Mouse (Mus musculus): ENCODE results near the gene Dhx29.
A peak's percentile ranks its signal among the peaks of the same experiment; 100 is the strongest.
"Not testable (repeated sequence)": the region's sequence is repeated elsewhere in the genome, so short reads cannot be mapped to it uniquely, and the experiment has no call there.

Gene Dhx29

DNA sequence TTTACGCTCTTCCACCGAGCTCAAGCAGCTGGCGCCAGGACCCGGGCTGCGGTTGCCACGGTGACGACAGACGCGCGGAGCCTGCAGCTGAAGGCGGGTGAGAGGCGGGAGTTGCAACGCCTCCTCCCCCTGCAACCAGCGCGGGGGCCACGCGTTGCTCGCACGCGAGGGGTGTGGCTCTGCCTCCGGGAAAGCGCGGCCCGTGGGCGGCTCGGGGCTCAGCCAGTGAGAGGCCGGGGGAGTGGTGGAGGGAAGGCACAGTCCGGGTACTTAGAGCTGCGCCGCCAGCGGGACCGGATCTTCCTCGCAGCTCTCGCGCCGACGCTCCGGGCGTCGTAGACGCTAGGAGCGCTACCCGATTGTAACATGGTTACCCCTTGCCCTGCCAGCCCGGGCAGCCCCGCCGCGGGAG lies 60.3 kb downstream of the Dhx29 start, which contains the start of gene Ccno:
Gene Ccno (plus strand): TSS at position 271 of the 412 bp plus-strand sequence.
- DNase-seq (ENCODE audit: low spot score in 2 of 2) = peak; percentile 87 to 96

GRCm38 (mm10) chr13:112987991-112988390 lies 60.7 kb downstream of the Dhx29 start:
- no peak for DNase-seq (ENCODE audit: low spot score in 2 of 2)

DNA sequence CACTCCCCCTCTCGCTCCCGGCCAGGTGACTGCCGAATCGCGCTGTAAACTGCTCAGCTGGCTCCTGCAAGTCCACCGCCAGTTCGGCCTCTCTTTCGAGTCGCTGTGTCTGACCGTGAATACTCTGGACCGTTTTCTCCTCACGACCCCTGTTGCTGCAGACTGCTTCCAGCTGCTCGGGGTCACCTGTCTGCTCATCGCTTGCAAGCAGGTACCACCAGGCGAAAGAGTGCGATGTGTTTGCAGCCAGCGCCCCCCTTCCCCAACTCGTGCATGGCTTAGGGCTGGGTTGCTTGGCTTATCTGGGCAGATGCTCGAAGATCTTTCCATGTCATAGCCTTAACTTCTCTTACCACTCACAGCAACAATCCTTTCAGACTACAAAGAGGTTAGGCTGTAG lies 61.6 kb downstream of the Dhx29 start:
- no peak for DNase-seq (ENCODE audit: low spot score in 2 of 2)

DNA sequence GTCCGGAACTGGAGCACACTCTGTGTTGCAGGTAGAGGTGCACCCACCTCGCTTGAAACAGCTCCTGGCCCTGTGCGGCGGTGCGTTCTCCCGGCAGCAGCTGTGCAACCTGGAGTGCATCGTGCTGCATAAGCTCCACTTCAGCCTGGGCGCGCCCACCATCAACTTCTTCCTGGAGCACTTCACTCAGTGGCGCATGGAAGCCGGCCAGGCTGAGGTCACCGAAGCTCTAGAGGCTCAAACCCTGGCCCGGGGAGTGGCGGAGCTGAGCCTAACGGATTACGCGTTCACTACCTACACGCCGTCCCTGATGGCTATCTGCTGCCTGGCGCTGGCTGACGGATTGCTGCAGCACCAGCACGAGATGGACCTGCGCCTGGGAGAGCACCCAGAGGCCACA lies 62.3 kb downstream of the Dhx29 start:
- DNase-seq (ENCODE audit: low spot score in 2 of 2) = no peak

DNA sequence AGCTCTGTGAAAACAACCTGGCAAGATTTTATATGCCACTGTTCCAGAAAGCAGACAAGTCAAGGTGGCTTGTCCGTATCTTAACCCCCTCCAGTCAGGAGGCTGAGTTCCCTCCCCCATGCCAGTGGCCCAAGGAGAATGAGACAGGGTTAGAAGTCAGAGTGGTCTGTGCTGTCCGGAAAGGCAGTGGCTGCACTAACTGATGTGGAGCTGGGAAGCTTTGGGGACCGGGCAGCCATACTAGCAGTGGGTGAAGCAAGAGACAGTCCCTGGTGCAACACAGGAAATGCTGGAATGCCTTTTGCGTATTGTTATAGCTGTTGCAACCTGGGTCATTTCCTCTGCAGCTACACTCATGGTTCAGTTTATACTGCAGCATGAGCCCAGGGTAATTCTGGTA lies 63.1 kb downstream of the Dhx29 start:
- no peak for DNase-seq (ENCODE audit: low spot score in 2 of 2)

DNA sequence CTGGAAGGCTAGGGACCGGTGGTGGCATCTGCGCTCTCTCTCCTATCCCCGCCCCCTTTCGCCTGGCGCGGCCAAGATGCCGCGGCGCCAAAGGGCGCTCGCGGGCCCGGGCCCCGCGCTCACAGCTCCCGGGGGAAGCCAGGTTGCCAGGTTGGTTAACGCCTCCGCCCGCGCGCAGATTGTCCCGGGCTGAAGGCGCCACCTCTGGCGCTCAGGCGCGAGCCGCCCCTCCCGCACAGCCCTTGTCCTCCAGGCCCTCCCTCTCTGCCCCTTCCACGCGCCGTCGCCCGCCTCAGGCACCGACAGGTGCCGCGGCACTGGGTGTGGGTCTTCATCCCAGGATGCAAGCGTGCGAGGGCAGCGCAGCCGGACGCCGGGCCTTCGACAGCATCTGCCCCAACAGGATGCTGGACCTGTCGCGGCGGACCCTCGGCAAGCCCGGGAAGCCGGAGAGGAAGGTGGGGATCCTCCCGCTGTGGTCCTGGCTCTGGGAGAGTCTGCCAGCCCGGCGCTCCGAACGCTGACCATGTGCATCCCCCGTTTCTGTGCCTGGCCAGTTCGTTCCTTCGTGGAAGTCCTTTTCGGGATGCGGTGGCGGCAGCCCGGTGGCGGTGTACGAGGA lies 66.4 kb downstream of the Dhx29 start, which contains the start of gene Mcidas:
Gene Mcidas (plus strand): TSS at position 315 of the 622 bp plus-strand sequence.
- no peak for DNase-seq (ENCODE audit: low spot score in 2 of 2)

DNA sequence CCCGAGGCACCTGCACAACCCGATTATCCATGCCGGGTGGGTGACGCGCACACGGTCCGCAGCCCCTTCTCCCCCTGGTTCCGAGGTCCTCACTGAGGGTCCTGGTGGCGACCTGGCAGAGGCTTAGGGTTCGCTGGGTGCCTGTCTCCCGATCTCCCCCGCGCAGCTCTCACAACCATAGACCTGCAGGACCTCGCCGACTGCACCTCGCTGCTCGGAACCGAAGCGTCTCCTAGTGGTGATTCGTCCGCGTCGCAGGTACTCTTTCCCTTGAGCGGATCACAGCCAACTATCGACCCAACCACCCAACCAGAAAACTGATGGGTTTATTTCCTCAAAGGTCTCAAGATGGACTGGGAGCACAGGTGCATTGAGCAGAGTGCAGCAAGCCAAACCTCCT lies 66.9 kb downstream of the Dhx29 start:
- DNase-seq (ENCODE audit: low spot score in 2 of 2) = peak; percentile 52 to 65

GRCm38 (mm10) chr13:112996407-112996806 lies 69.2 kb downstream of the Dhx29 start:
- DNase-seq (ENCODE audit: low spot score in 2 of 2) = no peak

DNA sequence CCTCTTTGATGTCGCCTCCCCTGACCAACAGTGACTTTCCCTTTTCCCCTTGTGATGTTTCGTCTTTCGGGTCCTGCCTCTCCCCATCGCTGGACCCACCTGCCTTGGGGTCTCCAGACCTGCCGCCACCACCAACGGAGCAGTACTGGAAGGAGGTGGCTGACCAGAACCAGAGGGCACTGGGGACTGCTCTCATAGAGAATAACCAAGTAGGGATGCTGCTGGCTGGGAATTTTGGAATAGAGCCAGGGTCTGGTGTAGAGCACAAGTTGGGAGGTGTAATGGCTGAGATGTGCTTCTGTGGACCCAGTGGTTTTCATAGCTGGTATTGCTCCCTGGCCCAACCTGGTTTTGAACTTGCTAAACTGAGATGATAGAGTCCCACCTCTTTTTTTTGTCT lies 70.1 kb downstream of the Dhx29 start:
- DNase-seq (ENCODE audit: low spot score in 2 of 2) = no peak

DNA sequence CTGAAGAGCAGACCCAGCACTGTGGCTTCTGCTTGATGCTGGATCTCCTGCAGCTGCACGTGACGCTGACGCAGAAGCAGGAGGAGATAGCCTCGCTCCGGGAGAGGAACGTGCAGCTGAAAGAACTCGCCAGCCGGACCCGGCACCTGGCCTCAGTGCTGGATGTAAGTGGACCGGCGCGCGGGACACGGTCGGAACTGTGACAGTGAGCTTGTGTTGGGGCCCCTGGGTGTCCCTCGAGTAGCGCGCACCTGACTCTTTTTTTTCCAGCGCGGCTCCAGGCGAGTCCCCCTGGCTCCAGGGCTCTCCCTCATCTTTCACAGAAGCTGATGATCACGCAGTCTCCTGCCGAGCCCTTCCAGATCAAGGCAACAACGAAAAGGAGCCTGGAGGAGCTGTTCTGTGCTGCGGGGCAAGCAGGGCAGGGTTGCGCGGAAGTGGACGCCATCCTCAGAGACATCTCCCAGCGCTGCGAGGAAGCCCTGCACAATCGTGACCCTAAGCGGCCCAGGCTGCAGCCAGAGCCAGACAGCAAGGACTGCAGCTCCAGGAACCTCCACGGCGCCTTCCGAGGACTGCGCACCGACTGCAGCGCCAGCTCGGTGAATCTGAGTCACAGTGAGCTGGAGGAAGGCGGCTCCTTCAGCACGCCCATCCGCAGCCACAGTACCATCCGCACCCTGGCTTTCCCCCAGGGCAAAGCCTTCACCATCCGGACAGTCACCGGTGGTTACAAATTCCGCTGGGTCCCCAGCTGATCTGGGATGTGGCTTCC lies 71.4 kb downstream of the Dhx29 start:
- DNase-seq (ENCODE audit: low spot score in 2 of 2) = peak in 1 of 2 experiments; percentile 46

GRCm38 (mm10) chr13:113000090-113000489 lies 72.8 kb downstream of the Dhx29 start:
- DNase-seq (ENCODE audit: low spot score in 2 of 2) = no peak

DNA sequence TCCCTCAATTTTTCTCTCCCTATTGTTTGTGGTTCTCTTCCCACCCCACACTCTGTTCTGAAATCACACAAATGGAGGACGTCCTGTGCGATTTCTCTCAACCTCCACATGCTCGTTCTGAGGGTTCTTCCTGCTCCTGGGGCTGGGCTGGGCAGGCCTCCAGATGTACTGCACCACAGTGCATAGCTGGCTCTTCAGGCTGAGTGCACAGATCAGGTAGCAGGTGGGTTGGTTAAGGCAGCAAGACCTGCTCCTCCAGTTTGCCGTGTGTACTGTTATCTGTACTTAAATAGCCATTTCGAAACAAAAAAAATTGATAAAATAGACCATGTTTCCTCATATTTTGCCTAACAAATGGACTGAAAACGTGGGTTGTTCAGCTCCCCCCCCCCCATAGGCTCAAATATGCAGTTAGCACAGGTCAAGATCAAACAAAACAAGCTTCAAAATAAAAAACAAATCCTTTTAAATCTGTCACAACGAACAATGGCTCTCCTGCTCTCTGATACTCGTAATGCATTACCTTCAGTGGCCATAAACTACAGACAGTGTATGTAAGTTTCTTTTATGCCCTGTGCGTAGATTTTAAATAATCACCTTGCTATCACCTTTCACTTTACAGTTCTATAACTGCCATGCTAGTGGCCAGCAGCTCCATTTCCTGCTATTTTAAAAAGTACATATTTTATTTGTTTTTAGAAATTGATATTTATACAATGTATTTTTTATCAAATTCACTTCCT lies 73.5 kb downstream of the Dhx29 start:
- peak; percentile 53 to 71 for DNase-seq (ENCODE audit: low spot score in 2 of 2)

DNA sequence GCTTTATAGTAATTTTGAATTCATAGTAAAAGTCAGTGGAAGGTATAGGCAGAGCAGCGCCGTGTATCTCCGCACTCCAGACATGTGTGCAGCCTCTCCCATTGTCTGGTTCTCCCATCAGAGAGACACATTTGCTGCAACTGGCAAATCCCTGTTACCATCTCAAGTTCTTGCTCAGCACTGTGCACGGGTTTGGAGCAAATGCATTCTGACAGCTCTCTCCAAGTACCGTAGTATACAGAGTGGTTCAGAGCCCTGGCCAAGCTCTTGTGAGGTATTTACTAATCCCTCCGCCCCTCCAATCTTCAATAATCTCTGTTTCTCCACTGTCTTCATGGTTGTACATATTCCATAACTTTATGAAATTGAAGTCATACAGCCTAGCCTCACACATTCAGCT lies 85.4 kb downstream of the Dhx29 start:
- DNase-seq (ENCODE audit: low spot score in 2 of 2) = no peak

- not testable (repeated sequence) for DNase-seq (ENCODE audit: low spot score in 2 of 2)
Observed at GRCm38 (mm10) chr13:113013174-113013953, 86.1 kb downstream of the Dhx29 start.

Data from urinary bladder, postnatal 36 days (tissue).